Mouse (Mus musculus): ENCODE results near the gene Nle1. TPM values are rescaled to one million over a fixed set of nuclear protein-coding genes. Genes with fewer than 3 reads are reported as not detected.

Nle1 gene
- total RNA-seq, 2 experiments from 2014 or later, result 17.3 to 22.6 TPM

Other genes with a start within 250 kb of the Nle1 start
- gene Cct6b, start 144.1 kb downstream of the Nle1 start, total RNA-seq (2021), result under 1 TPM; 0.54 to 0.70 TPM
- gene Zfp830, start 144.1 kb downstream of the Nle1 start, total RNA-seq (2021), result 10 to 100 TPM; 18.8 to 21.1 TPM
- gene Lig3, start 127.3 kb downstream of the Nle1 start, total RNA-seq (2021), result 10 to 100 TPM; 18.2 to 21.5 TPM
- gene Rffl, start 37.2 kb downstream of the Nle1 start, total RNA-seq (2021), result 1 to 10 TPM; 5.8 to 7.5 TPM
- 10 to 100 TPM; 10.3 to 11.8 TPM for gene Rad51d, start 17.8 kb downstream of the Nle1 start, total RNA-seq (2021)
- under 1 TPM in 1 of 2 experiments, not detected in 1; 0.13 TPM for gene Fndc8, start 16.3 kb downstream of the Nle1 start, total RNA-seq (2021)
- 10 to 100 TPM in 1 of 2 experiments, 1 to 10 TPM in 1; 6.5 to 10.7 TPM for gene Unc45b, start 2.1 kb upstream of the Nle1 start, total RNA-seq (2021)
- 10 to 100 TPM; 30.3 to 40.0 TPM for gene Slfn5, start 42.9 kb upstream of the Nle1 start, total RNA-seq (2021)
- 1 to 10 TPM; 2.8 to 5.2 TPM for gene Slfn9, start 83.4 kb upstream of the Nle1 start, total RNA-seq (2021)
- gene Slfn8, start 112.4 kb upstream of the Nle1 start, total RNA-seq (2021), result 1 to 10 TPM; 1.4 to 2.2 TPM
- 1 to 10 TPM; 6.6 to 8.5 TPM for gene Slfn2, start 156.7 kb upstream of the Nle1 start, total RNA-seq (2021)
- under 1 TPM; 0.20 to 0.35 TPM for gene Slfn1, start 208.4 kb upstream of the Nle1 start, total RNA-seq (2021)

Measured in adrenal gland, adult 18-20 months (tissue).